Mouse (Mus musculus): ENCODE results near the gene Gm19668. TPM values are rescaled to one million over a fixed set of nuclear protein-coding genes. Genes with fewer than 3 reads are reported as not detected.
"Not testable (repeated sequence)": the region's sequence is repeated elsewhere in the genome, so short reads cannot be mapped to it uniquely, and the experiment has no call there.

Gene Gm19668
- total RNA-seq, 4 experiments from 2014 or later = not detected

GRCm38 (mm10) chr10:77771225-77771624 lies 27.7 kb downstream of the Gm19668 start, which contains the start of gene Gm3238:
Gene Gm3238, minus strand, starts transcription at chr10:77771325.
- DNase-seq (ENCODE audit: low spot score) = not testable (repeated sequence)

DNA sequence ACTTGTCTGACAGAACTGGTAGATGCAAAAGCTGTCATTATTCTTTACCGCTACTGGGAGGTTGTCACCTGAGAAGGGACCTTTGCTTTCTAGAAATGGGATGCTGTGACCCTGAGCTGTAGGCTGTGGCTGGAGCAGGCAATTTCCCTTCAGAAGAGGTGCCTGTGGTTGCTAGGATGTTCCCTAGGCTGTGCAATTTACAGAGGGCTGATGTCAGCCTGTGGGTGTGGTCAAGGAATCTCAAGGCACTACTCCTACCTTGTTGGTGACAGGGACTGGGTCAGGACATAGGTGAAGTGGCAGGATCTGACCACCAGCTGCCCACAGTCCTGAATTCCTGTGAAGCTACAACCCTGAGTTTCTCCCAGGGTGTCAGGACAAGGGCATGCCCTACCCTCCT lies 29.2 kb downstream of the Gm19668 start:
- DNase-seq (ENCODE audit: low spot score) = no peak

- DNase-seq (ENCODE audit: low spot score) = not testable (repeated sequence)
Measured at GRCm38 (mm10) chr10:77759582-77759981, 39.4 kb downstream of the Gm19668 start, which contains the start of gene Gm3233. Gene Gm3233, minus strand, starts transcription at chr10:77759682.

- no peak for DNase-seq (ENCODE audit: low spot score)
Measured at GRCm38 (mm10) chr10:77753448-77753847, 45.5 kb downstream of the Gm19668 start.

DNA sequence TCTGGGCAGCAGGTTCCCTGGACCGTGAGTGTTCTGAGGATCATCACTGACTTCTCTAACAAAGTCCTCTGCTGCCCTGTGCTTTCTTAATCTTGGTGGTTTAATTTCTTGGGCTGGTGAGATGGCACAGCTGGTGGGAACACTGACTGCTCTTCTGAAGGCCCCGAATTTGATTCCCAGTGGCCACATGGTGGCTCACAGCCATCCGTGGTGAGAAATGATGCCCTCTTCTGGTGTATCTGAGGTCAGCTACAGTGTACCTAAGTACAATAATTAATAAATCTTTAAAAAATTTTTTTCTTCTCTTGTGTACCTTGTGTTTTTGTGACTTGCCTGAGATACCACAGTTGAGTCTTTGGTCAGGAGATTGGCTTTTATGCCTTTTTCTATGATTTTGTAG lies 46.6 kb downstream of the Gm19668 start:
- not testable (repeated sequence) for DNase-seq (ENCODE audit: low spot score)

GRCm38 (mm10) chr10:77751254-77751653 lies 47.7 kb downstream of the Gm19668 start, which contains the start of gene Gm9736:
Gene Gm9736, minus strand, starts transcription at chr10:77751354.
- DNase-seq (ENCODE audit: low spot score) = not testable (repeated sequence)

- not testable (repeated sequence) for DNase-seq (ENCODE audit: low spot score)
Measured at GRCm38 (mm10) chr10:77750686-77751085, 48.2 kb downstream of the Gm19668 start.

Other genes starting within 250 kb of the Gm19668 start
- gene Pttg1ip, start 217.4 kb downstream of the Gm19668 start, total RNA-seq (2022) = 100 to 1,000 TPM; 132 to 142 (median 134) TPM
- gene Sumo3, start 193.0 kb downstream of the Gm19668 start, total RNA-seq (2022) = 10 to 100 TPM; 59.3 to 76.7 (median 67.5) TPM
- 10 to 100 TPM in 3 of 4 experiments, 1 to 10 TPM in 1; 8.3 to 15.8 (median 13.9) TPM for gene Gm49325, start 192.9 kb downstream of the Gm19668 start, total RNA-seq (2022)
- gene Ube2g2, start 176.9 kb downstream of the Gm19668 start, total RNA-seq (2022) = 10 to 100 TPM; 78.9 to 82.9 (median 81.2) TPM
- not detected for gene Tspear, start 112.6 kb downstream of the Gm19668 start, total RNA-seq (2022)
- gene Gm19402, start 108.4 kb downstream of the Gm19668 start, total RNA-seq (2022) = not detected
- gene Gm9508, start 101.9 kb downstream of the Gm19668 start, total RNA-seq (2022) = not detected
- not detected for gene Gm10272, start 92.5 kb downstream of the Gm19668 start, total RNA-seq (2022)
- not detected for gene Gm10024, start 87.7 kb downstream of the Gm19668 start, total RNA-seq (2022)
- gene Gm10142, start 83.3 kb downstream of the Gm19668 start, total RNA-seq (2022) = not detected
- gene Krtap12-1, start 78.5 kb downstream of the Gm19668 start, total RNA-seq (2022) = not detected
- gene Gm10100, start 72.6 kb downstream of the Gm19668 start, total RNA-seq (2022) = not detected
- gene Gm18596, start 56.5 kb downstream of the Gm19668 start, total RNA-seq (2022) = not detected
- gene Gm9736, start 47.8 kb downstream of the Gm19668 start, total RNA-seq (2022) = not detected
- not detected for gene Gm3233, start 39.5 kb downstream of the Gm19668 start, total RNA-seq (2022)
- gene Gm3238, start 27.8 kb downstream of the Gm19668 start, total RNA-seq (2022) = not detected
- gene Gm7138, start 22.2 kb downstream of the Gm19668 start, total RNA-seq (2022) = not detected
- not detected for gene Gm3250, start 16.6 kb downstream of the Gm19668 start, total RNA-seq (2022)
- not detected for gene Gm7137, start 10.9 kb downstream of the Gm19668 start, total RNA-seq (2022)
- not detected for gene Gm9639, start 4.1 kb downstream of the Gm19668 start, total RNA-seq (2022)
- not detected for gene Gm9507, start 12.7 kb upstream of the Gm19668 start, total RNA-seq (2022)
- not detected for gene Gm2696, start 15.5 kb upstream of the Gm19668 start, total RNA-seq (2022)
- gene Krtap10-4, start 28.0 kb upstream of the Gm19668 start, total RNA-seq (2022) = not detected
- not detected for gene Krtap10-10, start 36.8 kb upstream of the Gm19668 start, total RNA-seq (2022)
- not detected for gene Gm36176, start 47.7 kb upstream of the Gm19668 start, total RNA-seq (2022)
- gene Gm10318, start 53.7 kb upstream of the Gm19668 start, total RNA-seq (2022) = not detected
- gene Gm3285, start 62.8 kb upstream of the Gm19668 start, total RNA-seq (2022) = not detected
- gene Lrrc3, start 103.4 kb upstream of the Gm19668 start, total RNA-seq (2022) = 1 to 10 TPM in 2 of 4 experiments, under 1 TPM in 2; 0.63 to 1.2 (median 0.92) TPM
- gene Trpm2, start 171.4 kb upstream of the Gm19668 start, total RNA-seq (2022) = 1 to 10 TPM in 1 of 4 experiments, under 1 TPM in 3; 0.44 to 1.8 (median 0.61) TPM
- gene 1810043G02Rik, start 179.4 kb upstream of the Gm19668 start, total RNA-seq (2022) = 10 to 100 TPM; 10.7 to 13.5 (median 12.2) TPM
- 100 to 1,000 TPM; 124 to 159 (median 130) TPM for gene Pfkl, start 210.9 kb upstream of the Gm19668 start, total RNA-seq (2022)
- under 1 TPM in 2 of 4 experiments, not detected in 2; 0.38 to 0.65 TPM for gene Dnmt3l, start 242.8 kb upstream of the Gm19668 start, total RNA-seq (2022)
- not detected for gene Aire, start 244.5 kb upstream of the Gm19668 start, total RNA-seq (2022)